Mouse (Mus musculus): ENCODE data around the gene Capns1. TPM values are rescaled to one million over a fixed set of nuclear protein-coding genes. Genes with fewer than 3 reads are reported as not detected.
"Not testable (repeated sequence)": the region's sequence is repeated elsewhere in the genome, so short reads cannot be mapped to it uniquely, and the experiment has no call there.

The Capns1 gene
- polyA plus RNA-seq, 1 experiment from 2014 or later = 71.7 TPM

- H3K9ac ChIP-seq (ENCODE audit: low read depth, low read length) = no peak overlapping the region
- H3K4me3 ChIP-seq (ENCODE audit: low read depth, low read length) = no peak overlapping the region
- H3K4me2 ChIP-seq = no peak overlapping the region
- H3K36me3 ChIP-seq (ENCODE audit: control insufficient read depth, insufficient read depth, low read length) = no peaks in the 10 kb centered on the region
- H3K4me1 ChIP-seq (ENCODE audit: control insufficient read depth, insufficient read depth, low read length) = peaks cover 5% of the 10 kb centered on the region; the same call in 1 of the 2 replicates
- no peak overlapping the region for H3K27ac ChIP-seq (ENCODE audit: low read depth, low read length)
- no peaks in the 10 kb centered on the region for H3K9me3 ChIP-seq (replicated peaks; ENCODE audit: control insufficient read depth, low read length)
- WGBS (ENCODE audit: insufficient replicate concordance) = 79% methylated on average over 3 of the region's 3 CpGs
- H3K27me3 ChIP-seq (ENCODE audit: control insufficient read depth, insufficient read depth, low read length) = no peaks in the 10 kb centered on the region
- ATAC-seq (replicated peaks; ENCODE audit: insufficient number of reproducible peaks, low FRiP score, low TSS enrichment) = no peak
Measured at GRCm38 (mm10) chr7:30215875-30216274, 17.3 kb upstream of the Capns1 start.

- Histone ChIP-seq H3K9me3 (replicated peaks; ENCODE audit: control insufficient read depth, low read length) (no peaks in the 10 kb centered on the region), H3K27me3 (ENCODE audit: control insufficient read depth, insufficient read depth, low read length) (no peaks in the 10 kb centered on the region), H3K27ac (ENCODE audit: low read depth, low read length) (no peak overlapping the region), H3K4me2 (no peak overlapping the region), H3K4me3 (ENCODE audit: low read depth, low read length) (no peak overlapping the region), H3K4me1 (ENCODE audit: control insufficient read depth, insufficient read depth, low read length) (no peaks in the 10 kb centered on the region), H3K36me3 (ENCODE audit: control insufficient read depth, insufficient read depth, low read length) (no peaks in the 10 kb centered on the region), H3K9ac (ENCODE audit: low read depth, low read length) (no peak overlapping the region)
- no peak for ATAC-seq (replicated peaks; ENCODE audit: insufficient number of reproducible peaks, low FRiP score, low TSS enrichment)
- 90% methylated on average over 3 of the region's 3 CpGs for WGBS (ENCODE audit: insufficient replicate concordance)
Measured at GRCm38 (mm10) chr7:30213881-30214280, 15.3 kb upstream of the Capns1 start.

GRCm38 (mm10) chr7:30211025-30211424 is 12.4 kb upstream of the Capns1 start:
- no peaks in the 10 kb centered on the region for H3K27me3 ChIP-seq (ENCODE audit: control insufficient read depth, insufficient read depth, low read length)
- H3K36me3 ChIP-seq (ENCODE audit: control insufficient read depth, insufficient read depth, low read length) = no peaks in the 10 kb centered on the region
- H3K27ac ChIP-seq (ENCODE audit: low read depth, low read length) = no peak overlapping the region
- no peaks in the 10 kb centered on the region for H3K4me1 ChIP-seq (ENCODE audit: control insufficient read depth, insufficient read depth, low read length)
- H3K4me2 ChIP-seq = no peak overlapping the region
- no peak overlapping the region for H3K9ac ChIP-seq (ENCODE audit: low read depth, low read length)
- no peak overlapping the region for H3K4me3 ChIP-seq (ENCODE audit: low read depth, low read length)
- no peak for ATAC-seq (replicated peaks; ENCODE audit: insufficient number of reproducible peaks, low FRiP score, low TSS enrichment)
- 27% methylated on average over 4 of the region's 4 CpGs for WGBS (ENCODE audit: insufficient replicate concordance)
- no peaks in the 10 kb centered on the region for H3K9me3 ChIP-seq (replicated peaks; ENCODE audit: control insufficient read depth, low read length)

- not testable (repeated sequence) for H3K36me3 ChIP-seq (ENCODE audit: control insufficient read depth, insufficient read depth, low read length); H3K4me2 ChIP-seq; H3K4me1 ChIP-seq (ENCODE audit: control insufficient read depth, insufficient read depth, low read length); H3K27ac ChIP-seq (ENCODE audit: low read depth, low read length); H3K9ac ChIP-seq (ENCODE audit: low read depth, low read length); H3K9me3 ChIP-seq (replicated peaks; ENCODE audit: control insufficient read depth, low read length); H3K4me3 ChIP-seq (ENCODE audit: low read depth, low read length); ATAC-seq (replicated peaks; ENCODE audit: insufficient number of reproducible peaks, low FRiP score, low TSS enrichment); H3K27me3 ChIP-seq (ENCODE audit: control insufficient read depth, insufficient read depth, low read length)
- 53% methylated on average over 5 of the region's 5 CpGs for WGBS (ENCODE audit: insufficient replicate concordance)
Measured at GRCm38 (mm10) chr7:30206364-30206763, 7.8 kb upstream of the Capns1 start.

- Histone ChIP-seq H3K27ac (ENCODE audit: low read depth, low read length) (no peak overlapping the region), H3K9me3 (replicated peaks; ENCODE audit: control insufficient read depth, low read length) (no peaks in the 10 kb centered on the region), H3K4me3 (ENCODE audit: low read depth, low read length) (no peak overlapping the region), H3K4me1 (ENCODE audit: control insufficient read depth, insufficient read depth, low read length) (0 out of 2 replicates have a peak, but pooled peaks cover 3% of the 10 kb centered on the region), H3K9ac (ENCODE audit: low read depth, low read length) (no peak overlapping the region), H3K4me2 (no peak overlapping the region), H3K27me3 (ENCODE audit: control insufficient read depth, insufficient read depth, low read length) (no peaks in the 10 kb centered on the region), H3K36me3 (ENCODE audit: control insufficient read depth, insufficient read depth, low read length) (no peaks in the 10 kb centered on the region)
- ATAC-seq (replicated peaks; ENCODE audit: insufficient number of reproducible peaks, low FRiP score, low TSS enrichment) = no peak
- WGBS (ENCODE audit: insufficient replicate concordance) = 5% methylated on average over 2 of the region's 2 CpGs
Measured at GRCm38 (mm10) chr7:30205383-30205782, 6.8 kb upstream of the Capns1 start.

- Histone ChIP-seq H3K9ac (ENCODE audit: low read depth, low read length) (peak overlapping the region; percentile 34; the same call in 1 of the 2 replicates), H3K27ac (ENCODE audit: low read depth, low read length) (no peak overlapping the region), H3K4me1 (ENCODE audit: control insufficient read depth, insufficient read depth, low read length) (0 out of 2 replicates have a peak, but pooled peaks cover 3% of the 10 kb centered on the region), H3K4me2 (peak overlapping the region; percentile 47), H3K36me3 (ENCODE audit: control insufficient read depth, insufficient read depth, low read length) (no peaks in the 10 kb centered on the region), H3K4me3 (ENCODE audit: low read depth, low read length) (no peak overlapping the region), H3K9me3 (replicated peaks; ENCODE audit: control insufficient read depth, low read length) (no peaks in the 10 kb centered on the region), H3K27me3 (ENCODE audit: control insufficient read depth, insufficient read depth, low read length) (no peaks in the 10 kb centered on the region)
- ATAC-seq (replicated peaks; ENCODE audit: insufficient number of reproducible peaks, low FRiP score, low TSS enrichment) = no peak
- 18% methylated on average over 8 of the region's 8 CpGs for WGBS (ENCODE audit: insufficient replicate concordance)
Measured at GRCm38 (mm10) chr7:30204380-30204779, 5.8 kb upstream of the Capns1 start.

- no peak for ATAC-seq (replicated peaks; ENCODE audit: insufficient number of reproducible peaks, low FRiP score, low TSS enrichment)
- Histone ChIP-seq H3K4me3 (ENCODE audit: low read depth, low read length) (no peak overlapping the region), H3K27me3 (ENCODE audit: control insufficient read depth, insufficient read depth, low read length) (no peaks in the 10 kb centered on the region), H3K9ac (ENCODE audit: low read depth, low read length) (no peak overlapping the region), H3K36me3 (ENCODE audit: control insufficient read depth, insufficient read depth, low read length) (no peaks in the 10 kb centered on the region), H3K4me1 (ENCODE audit: control insufficient read depth, insufficient read depth, low read length) (peaks cover 3% of the 10 kb centered on the region; the same call in 1 of the 2 replicates), H3K4me2 (no peak overlapping the region), H3K27ac (ENCODE audit: low read depth, low read length) (no peak overlapping the region), H3K9me3 (replicated peaks; ENCODE audit: control insufficient read depth, low read length) (no peaks in the 10 kb centered on the region)
- WGBS (ENCODE audit: insufficient replicate concordance) = 71% methylated on average over 11 of the region's 11 CpGs
Measured at GRCm38 (mm10) chr7:30202895-30203690, 4.5 kb upstream of the Capns1 start.

- not testable (repeated sequence) for ATAC-seq (replicated peaks; ENCODE audit: insufficient number of reproducible peaks, low FRiP score, low TSS enrichment); H3K4me1 ChIP-seq (ENCODE audit: control insufficient read depth, insufficient read depth, low read length); H3K4me2 ChIP-seq; H3K27me3 ChIP-seq (ENCODE audit: control insufficient read depth, insufficient read depth, low read length); H3K9ac ChIP-seq (ENCODE audit: low read depth, low read length); H3K4me3 ChIP-seq (ENCODE audit: low read depth, low read length); H3K36me3 ChIP-seq (ENCODE audit: control insufficient read depth, insufficient read depth, low read length); H3K9me3 ChIP-seq (replicated peaks; ENCODE audit: control insufficient read depth, low read length); H3K27ac ChIP-seq (ENCODE audit: low read depth, low read length)
- 85% methylated on average over 5 of the region's 5 CpGs for WGBS (ENCODE audit: insufficient replicate concordance)
Measured at GRCm38 (mm10) chr7:30200661-30201060, 2.0 kb upstream of the Capns1 start.

- Histone ChIP-seq H3K9ac (ENCODE audit: low read depth, low read length) (no peak overlapping the region), H3K9me3 (replicated peaks; ENCODE audit: control insufficient read depth, low read length) (no peaks in the 10 kb centered on the region), H3K27ac (ENCODE audit: low read depth, low read length) (no peak overlapping the region), H3K36me3 (ENCODE audit: control insufficient read depth, insufficient read depth, low read length) (no peaks in the 10 kb centered on the region), H3K4me2 (no peak overlapping the region), H3K4me3 (ENCODE audit: low read depth, low read length) (no peak overlapping the region), H3K27me3 (ENCODE audit: control insufficient read depth, insufficient read depth, low read length) (no peaks in the 10 kb centered on the region), H3K4me1 (ENCODE audit: control insufficient read depth, insufficient read depth, low read length) (peaks cover 10% of the 10 kb centered on the region; the same call in 1 of the 2 replicates)
- no peak for ATAC-seq (replicated peaks; ENCODE audit: insufficient number of reproducible peaks, low FRiP score, low TSS enrichment)
- 81% methylated on average over 5 of the region's 5 CpGs for WGBS (ENCODE audit: insufficient replicate concordance)
Measured at GRCm38 (mm10) chr7:30200200-30200599, 1.6 kb upstream of the Capns1 start.
